7 mouse cellular contexts compared by ENCODE assay signal in genomic region chr2:155382791-155383438, GRCm38 (mm10). TPM values are rescaled to one million over a fixed set of nuclear protein-coding genes. Genes with fewer than 3 reads are reported as not detected.
A peak's percentile ranks its signal among the peaks of the same experiment; 100 is the strongest.
DNase-seq lines count a peak whose midpoint lies in the region; ATAC-seq and TF ChIP-seq lines count a peak whose summit lies in the region.

No protein-coding gene starts in this region.

- no peak for TF ChIP-seq EP300 in MEL (IDR thresholded peaks at IDR 0.05; ENCODE audit: low read depth in 1 of 2, low read length in 2 of 2)

- WGBS in forebrain, embryonic 15.5 days = 77% methylated on average over 2 of the region's 2 CpGs
- WGBS in hindbrain, embryonic 10.5 days = 80% methylated on average over 2 of the region's 2 CpGs
- 80% methylated on average over 2 of the region's 2 CpGs for WGBS in limb, embryonic 13.5 days

- ATAC-seq in forebrain, embryonic 15.5 days (replicated peaks) = no peak
- no peak for ATAC-seq in limb, embryonic 13.5 days (ENCODE audit: low FRiP score, low read depth)

- DNase-seq in MEL (ENCODE audit: low read depth, low spot score) = no peak
- DNase-seq in adrenal gland, postnatal 14 days = peak; percentile 69
- no peak for DNase-seq in hindbrain, embryonic 10.5 days (ENCODE audit: low spot score)
- peak; percentile 31 for DNase-seq in naive thymus-derived CD4-positive, alpha-beta T cell, adult 2 months (ENCODE audit: low read depth)
- no peak for DNase-seq in frontal cortex, postnatal 10 days (ENCODE audit: low spot score in 2 of 2)

- peak overlapping the region; percentile 75 for H3K27ac ChIP-seq in MEL (ENCODE audit: control insufficient read depth, low read depth, low read length)
- H3K27ac ChIP-seq in forebrain, embryonic 15.5 days (replicated peaks) = peak overlapping the region; percentile 100
- H3K27ac ChIP-seq in hindbrain, embryonic 10.5 days = no peak overlapping the region
- H3K27ac ChIP-seq in limb, embryonic 13.5 days = 0 out of 2 replicates have a peak overlapping the region, but pooled peaks have one; percentile 22

- H3K4me1 ChIP-seq in MEL (ENCODE audit: control insufficient read depth in 1 of 2, insufficient read depth in 2 of 2, low read length in 2 of 2) = peaks cover 0 to 7% of the 10 kb centered on the region in 2 experiments; a peak in 2 of 4 replicates
- H3K4me1 ChIP-seq in forebrain, embryonic 15.5 days = peaks cover 56% of the 10 kb centered on the region
- H3K4me1 ChIP-seq in hindbrain, embryonic 10.5 days (replicated peaks) = peaks cover 53% of the 10 kb centered on the region
- peaks cover 32% of the 10 kb centered on the region for H3K4me1 ChIP-seq in limb, embryonic 13.5 days

- H3K4me3 ChIP-seq in MEL (ENCODE audit: control insufficient read depth in 1 of 2, insufficient read depth in 1 of 2, low read depth in 2 of 2, low read length in 2 of 2) = peak overlapping the region; percentile 77 to 89; a peak in 3 of 4 replicates
- peak overlapping the region; percentile 93 for H3K4me3 ChIP-seq in forebrain, embryonic 15.5 days
- peak overlapping the region; percentile 88 for H3K4me3 ChIP-seq in hindbrain, embryonic 10.5 days
- H3K4me3 ChIP-seq in limb, embryonic 13.5 days = peak overlapping the region; percentile 83

- TF ChIP-seq CTCF in MEL (IDR thresholded peaks at IDR 0.05 in 2 of 3, conservative IDR thresholded peaks at IDR 0.05 in 1 of 3; ENCODE audit: control insufficient read depth in 1 of 3, insufficient read depth in 1 of 3, low read depth in 2 of 3, low read length in 3 of 3, poor library complexity in 1 of 3, severe bottlenecking in 1 of 3) = no peak

- no peaks in the 10 kb centered on the region for H3K9me3 ChIP-seq in MEL (replicated peaks; ENCODE audit: insufficient read depth, low read length)
- no peaks in the 10 kb centered on the region for H3K9me3 ChIP-seq in forebrain, embryonic 15.5 days
- H3K9me3 ChIP-seq in hindbrain, embryonic 10.5 days = no peaks in the 10 kb centered on the region
- H3K9me3 ChIP-seq in limb, embryonic 13.5 days = no peaks in the 10 kb centered on the region

- H3K36me3 ChIP-seq in MEL (ENCODE audit: control insufficient read depth in 1 of 2, insufficient read depth in 2 of 2, low read length in 2 of 2) = peaks cover 0 to 4% of the 10 kb centered on the region in 2 experiments; a peak in 2 of 4 replicates
- peaks cover 21% of the 10 kb centered on the region for H3K36me3 ChIP-seq in forebrain, embryonic 15.5 days
- peaks cover 29% of the 10 kb centered on the region for H3K36me3 ChIP-seq in hindbrain, embryonic 10.5 days
- peaks cover 22% of the 10 kb centered on the region for H3K36me3 ChIP-seq in limb, embryonic 13.5 days

- no peak for TF ChIP-seq RAD21 in MEL (IDR thresholded peaks at IDR 0.05; ENCODE audit: low read depth, low read length)

- no peak for TF ChIP-seq POLR2A in MEL (IDR thresholded peaks at IDR 0.05; ENCODE audit: control insufficient read depth in 1 of 2, insufficient read depth in 1 of 2, low read depth in 1 of 2, low read length in 2 of 2, poor library complexity in 1 of 2)

- peak overlapping the region; percentile 83 for H3K4me2 ChIP-seq in forebrain, embryonic 15.5 days (replicated peaks)
- H3K4me2 ChIP-seq in limb, embryonic 13.5 days (replicated peaks) = peak overlapping the region; percentile 78

- H3K79me2 ChIP-seq in MEL (ENCODE audit: control insufficient read depth, insufficient read depth, low read length, poor library complexity) = no peaks in the 10 kb centered on the region

- no peak overlapping the region for H3K9ac ChIP-seq in MEL (ENCODE audit: control insufficient read depth, low read depth, low read length, poor library complexity, severe bottlenecking)
- peak overlapping the region; percentile 100; the same call in 1 of the 2 replicates for H3K9ac ChIP-seq in forebrain, embryonic 15.5 days (replicated peaks)
- H3K9ac ChIP-seq in limb, embryonic 13.5 days = no peak overlapping the region

- no peaks in the 10 kb centered on the region; a peak in 1 of 4 replicates for H3K27me3 ChIP-seq in MEL (ENCODE audit: control insufficient read depth in 1 of 2, insufficient read depth in 2 of 2, low read length in 2 of 2)
- H3K27me3 ChIP-seq in forebrain, embryonic 15.5 days = no peaks in the 10 kb centered on the region
- H3K27me3 ChIP-seq in hindbrain, embryonic 10.5 days (ENCODE audit: insufficient read depth, poor library complexity, severe bottlenecking) = peaks cover 48% of the 10 kb centered on the region
- peaks cover 9% of the 10 kb centered on the region for H3K27me3 ChIP-seq in limb, embryonic 13.5 days

TF ChIP-seq in MEL, 35 proteins besides CTCF, POLR2A, EP300 and RAD21:
- TF ChIP-seq USF2 (IDR thresholded peaks at IDR 0.05; ENCODE audit: borderline replicate concordance in 1 of 2, insufficient read depth in 1 of 2, low read depth in 1 of 2, low read length in 2 of 2) (no peak), TCF12 (IDR thresholded peaks at IDR 0.05; ENCODE audit: low read depth, low read length) (no peak), TBP (IDR thresholded peaks at IDR 0.05; ENCODE audit: low read depth, low read length) (no peak), MYC (IDR thresholded peaks at IDR 0.05; ENCODE audit: low read depth, low read length) (no peak), HCFC1 (IDR thresholded peaks at IDR 0.05; ENCODE audit: low read depth, low read length) (no peak), NELFE (IDR thresholded peaks at IDR 0.05; ENCODE audit: low read depth, low read length) (no peak), SMC3 (IDR thresholded peaks at IDR 0.05; ENCODE audit: low read depth, low read length) (no peak), MEF2A (IDR thresholded peaks at IDR 0.05; ENCODE audit: extremely low read depth, insufficient replicate concordance, low read depth, low read length, poor library complexity, severe bottlenecking) (no peak), NRF1 (IDR thresholded peaks at IDR 0.05; ENCODE audit: insufficient read depth, low read depth, low read length, poor library complexity, severe bottlenecking) (no peak), ELF1 (IDR thresholded peaks at IDR 0.05; ENCODE audit: low read depth, low read length) (no peak), POLR2AphosphoS2 (IDR thresholded peaks at IDR 0.05; ENCODE audit: low read length) (no peak), ETS1 (IDR thresholded peaks at IDR 0.05; ENCODE audit: low read depth, low read length) (no peak), MAFK (IDR thresholded peaks at IDR 0.05; ENCODE audit: borderline replicate concordance, low read depth, low read length) (no peak), GATA1 (IDR thresholded peaks at IDR 0.05; ENCODE audit: low read depth, low read length) (no peak), TAL1 (IDR thresholded peaks at IDR 0.05; ENCODE audit: low read length) (no peak), MXI1 (IDR thresholded peaks at IDR 0.05; ENCODE audit: low read depth, low read length) (no peak), KAT2A (conservative IDR thresholded peaks at IDR 0.05; ENCODE audit: low read depth, low read length) (no peak)
TF ChIP-seq in MEL: peak in this region for 0.

RNA-seq across cellular contexts. Expression of gene Trp53inp2, which starts 2.1 kb away (rescaled TPM):
- total RNA-seq in MEL (2012; rRNA removed) = 1.7 and 2.7 TPM in 2 replicates
- polyA plus RNA-seq in MEL (2012; ENCODE audit: insufficient read depth in 1 of 2, insufficient read length in 2 of 2, low read depth in 1 of 2, low replicate concordance in 2 of 2, missing spikeins in 1 of 2) = 1 to 10 TPM in 1 of 2 experiments, not detected in 1; 7.0 TPM
- 278 and 345 TPM in 2 replicates for total RNA-seq in adrenal gland, postnatal 14 days (2021)
- 73.2 and 87.6 TPM in 2 replicates for polyA plus RNA-seq in forebrain, embryonic 15.5 days (2015; fragmentation: Nextera tagmentation; extraction: Ambion mirVana)
- polyA plus RNA-seq in hindbrain, embryonic 10.5 days (2016; fragmentation: Nextera tagmentation; extraction: Ambion mirVana) = 56.9 and 104 TPM in 2 replicates
- 17.7 and 20.9 TPM in 2 replicates for polyA plus RNA-seq in limb, embryonic 13.5 days (2015; fragmentation: Nextera tagmentation; extraction: Ambion mirVana)

RNA-seq across cellular contexts. Expression of gene Pigu, which starts 25.7 kb away (rescaled TPM):
- 27.7 and 30.1 TPM in 2 replicates for total RNA-seq in MEL (2012; rRNA removed)
- 10 to 100 TPM in 1 of 2 experiments, not detected in 1; 59.0 TPM for polyA plus RNA-seq in MEL (2012; ENCODE audit: insufficient read depth in 1 of 2, insufficient read length in 2 of 2, low read depth in 1 of 2, low replicate concordance in 2 of 2, missing spikeins in 1 of 2)
- 28.2 and 36.1 TPM in 2 replicates for total RNA-seq in adrenal gland, postnatal 14 days (2021)
- 47.7 and 52.8 TPM in 2 replicates for polyA plus RNA-seq in forebrain, embryonic 15.5 days (2015; fragmentation: Nextera tagmentation; extraction: Ambion mirVana)
- polyA plus RNA-seq in hindbrain, embryonic 10.5 days (2016; fragmentation: Nextera tagmentation; extraction: Ambion mirVana) = 52.4 and 57.1 TPM in 2 replicates
- 45.6 and 46.2 TPM in 2 replicates for polyA plus RNA-seq in limb, embryonic 13.5 days (2015; fragmentation: Nextera tagmentation; extraction: Ambion mirVana)

Comparison
In these comparisons a context has a peak if more than half of its experiments do, and no peak if none do; other contexts are left out.
1. DNase-seq: peak in adrenal gland, postnatal 14 days (single experiment) and naive thymus-derived CD4-positive, alpha-beta T cell, adult 2 months (single experiment); none in MEL (single experiment), hindbrain, embryonic 10.5 days (single experiment) and frontal cortex, postnatal 10 days (0 of 2).
2. Peak in every context shown above with its lines, with median percentiles within 50 percentile points of each other: H3K4me3 ChIP-seq.